Mouse (Mus musculus) embryonic facial prominence, embryonic 11.5 days (tissue): ENCODE data around the gene Tom1l1. TPM values are rescaled to one million over a fixed set of nuclear protein-coding genes. Genes with fewer than 3 reads are reported as not detected.

ENCODE experiments used
- ATAC-seq: fragments of 200-750 bp; cut with Nextera tagmentation; replicated peaks from 2 replicates; pipeline ENCODE4 v1.8.0; 2017; ENCODE audit warnings: low read depth; ENCODE audit not compliant: insufficient number of reproducible peaks, low FRiP score, low TSS enrichment
- DNase-seq: peaks from one replicate; pipeline ENCODE4 v3.0.0-alpha.2; 2015; ENCODE audit warnings: low spot score
- H3K27ac ChIP-seq: fragments of 300-500 bp; sonication (generic); replicated peaks from 2 replicates; pipeline ENCODE4 v1.5.1; 2014; ENCODE audit warnings: mild to moderate bottlenecking, low read depth, low read length, control low read depth
- H3K27me3 ChIP-seq: fragments of 300-500 bp; sonication (generic); 2 replicates; pipeline ENCODE4 v1.6.1; 2014; ENCODE audit warnings: mild to moderate bottlenecking, low read length, moderate library complexity, mixed read lengths; ENCODE audit not compliant: control insufficient read depth, insufficient read depth
- H3K36me3 ChIP-seq: fragments of 300-500 bp; sonication (generic); replicated peaks from 2 replicates; pipeline ENCODE4 v1.6.1; 2014; ENCODE audit warnings: low read depth, mild to moderate bottlenecking, low read length, moderate library complexity, mixed read lengths; ENCODE audit not compliant: control insufficient read depth, insufficient read depth
- H3K4me1 ChIP-seq: fragments of 300-500 bp; sonication (generic); 2 replicates; pipeline ENCODE4 v1.6.1; 2014; ENCODE audit warnings: low read length, mixed read lengths; ENCODE audit not compliant: control insufficient read depth, insufficient read depth
- H3K4me2 ChIP-seq: fragments of 300-500 bp; sonication (generic); 2 replicates; pipeline ENCODE4 v1.6.1; 2014; ENCODE audit warnings: low read depth, mild to moderate bottlenecking, control low read depth, low read length, moderate library complexity
- H3K4me3 ChIP-seq: fragments of 300-500 bp; sonication (generic); 2 replicates; pipeline ENCODE4 v1.5.1; 2014; ENCODE audit warnings: low read depth, low read length, control low read depth
- H3K9ac ChIP-seq: fragments of 300-500 bp; sonication (generic); replicated peaks from 2 replicates; pipeline ENCODE4 v1.6.1; 2014; ENCODE audit warnings: mild to moderate bottlenecking, control low read depth, low read length
- H3K9me3 ChIP-seq: fragments of 300-500 bp; sonication (generic); replicated peaks from 2 replicates; pipeline ENCODE4 v1.6.1; 2016; ENCODE audit warnings: mild to moderate bottlenecking, low read length, inconsistent platforms, mixed read lengths; ENCODE audit not compliant: control insufficient read depth
- WGBS: fragments of 180-500 bp; shearing (Covaris S2); extraction: QIAGEN DNeasy Blood & Tissue Kit; methylation state at CpG from one replicate; pipeline ENCODE4 v1.1.7; 2014; 5-methylcytosine and 5-hydroxymethylcytosine counted together
- polyA plus RNA-seq: library from polyadenylated mRNA; unstranded; fragments of >200 nt; fragmentation: Nextera tagmentation; extraction: Ambion mirVana; gene quantifications from 2 replicates; pipeline ENCODE4 v1.2.1, GENCODE M21; 2014

Gene Tom1l1
- polyA plus RNA-seq, 1 experiment from 2014 or later = 20.6 TPM

DNA sequence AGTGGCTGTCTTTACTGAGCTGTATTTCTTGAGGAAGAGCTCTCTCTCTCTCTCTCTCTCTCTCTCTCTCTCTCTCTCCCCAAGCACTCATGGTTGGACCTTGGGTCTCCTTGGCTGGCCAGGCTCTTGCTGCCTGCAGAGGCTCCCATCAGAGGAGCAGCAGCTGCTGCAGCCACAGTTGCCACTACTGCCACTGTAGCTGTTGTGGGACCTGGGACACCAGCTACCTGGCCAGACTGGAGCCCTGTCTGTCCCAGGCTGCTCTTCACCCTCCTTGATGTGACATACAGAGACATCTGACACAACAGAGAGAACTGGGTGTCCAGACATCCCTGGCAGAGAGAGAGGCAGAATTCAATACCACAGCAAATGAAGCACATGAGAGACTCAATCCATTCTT, 7.0 kb downstream of the Tom1l1 start:
- no peak overlapping the region for H3K9ac ChIP-seq
- no peaks in the 10 kb centered on the region for H3K36me3 ChIP-seq
- H3K4me3 ChIP-seq = no peak overlapping the region
- DNase-seq (no peak), ATAC-seq (no peak)
- H3K4me2 ChIP-seq = no peak overlapping the region
- H3K9me3 ChIP-seq = no peaks in the 10 kb centered on the region
- no peak overlapping the region for H3K27ac ChIP-seq
- H3K27me3 ChIP-seq = no peaks in the 10 kb centered on the region
- no peaks in the 10 kb centered on the region for H3K4me1 ChIP-seq

- 85% methylated on average over 5 of the region's 5 CpGs for WGBS
- H3K4me2 ChIP-seq = no peak overlapping the region
- H3K9ac ChIP-seq = no peak overlapping the region
- ATAC-seq (no peak), DNase-seq (no peak)
- H3K4me3 ChIP-seq = no peak overlapping the region
- H3K9me3 ChIP-seq = no peaks in the 10 kb centered on the region
- no peaks in the 10 kb centered on the region for H3K36me3 ChIP-seq
- no peaks in the 10 kb centered on the region for H3K27me3 ChIP-seq
- no peak overlapping the region for H3K27ac ChIP-seq
- no peaks in the 10 kb centered on the region for H3K4me1 ChIP-seq
Measured at GRCm38 (mm10) chr11:90678582-90678981, 9.6 kb downstream of the Tom1l1 start.

DNA sequence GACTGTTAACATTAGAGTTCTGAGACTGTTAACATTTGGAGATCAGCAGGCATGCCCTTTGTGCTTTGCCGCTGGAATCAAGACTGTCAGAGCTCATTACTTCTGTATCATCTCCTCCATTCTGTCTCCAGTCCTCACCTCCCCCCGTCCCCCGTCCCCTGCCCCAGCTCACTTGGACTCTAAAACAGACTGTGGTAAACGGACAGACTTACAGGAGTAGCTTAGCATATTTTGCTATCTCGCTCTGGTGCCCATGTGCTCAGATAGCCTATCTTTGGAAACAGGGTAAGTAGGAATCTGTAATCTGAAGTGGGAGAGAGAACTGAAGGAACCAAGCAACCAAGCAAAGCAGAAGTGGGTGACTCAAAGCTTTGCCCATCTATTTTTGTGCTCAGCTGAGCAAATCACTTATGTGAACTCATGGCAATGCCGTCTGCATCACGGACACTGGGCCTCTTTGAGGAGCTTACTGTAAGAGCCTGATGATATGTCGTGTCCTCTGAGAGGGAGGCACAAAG, 10.3 kb downstream of the Tom1l1 start:
- Histone ChIP-seq H3K9ac (no peak overlapping the region), H3K27me3 (no peaks in the 10 kb centered on the region), H3K4me1 (no peaks in the 10 kb centered on the region), H3K4me2 (no peak overlapping the region), H3K4me3 (no peak overlapping the region), H3K36me3 (no peaks in the 10 kb centered on the region), H3K9me3 (no peaks in the 10 kb centered on the region), H3K27ac (no peak overlapping the region)
- DNase-seq = no peak
- no peak for ATAC-seq
- 77% methylated on average over 8 of the region's 8 CpGs for WGBS

GRCm38 (mm10) chr11:90677027-90677426, 11.1 kb downstream of the Tom1l1 start:
- H3K27ac ChIP-seq = no peak overlapping the region
- no peaks in the 10 kb centered on the region for H3K4me1 ChIP-seq
- no peaks in the 10 kb centered on the region for H3K36me3 ChIP-seq
- H3K9ac ChIP-seq = no peak overlapping the region
- H3K9me3 ChIP-seq = no peaks in the 10 kb centered on the region
- H3K4me3 ChIP-seq = no peak overlapping the region
- WGBS = 90% methylated on average over 7 of the region's 7 CpGs
- ATAC-seq = no peak
- no peaks in the 10 kb centered on the region for H3K27me3 ChIP-seq
- no peak overlapping the region for H3K4me2 ChIP-seq
- no peak for DNase-seq

- DNase-seq = no peak
- Histone ChIP-seq H3K9me3 (no peaks in the 10 kb centered on the region), H3K4me2 (no peak overlapping the region), H3K4me1 (no peaks in the 10 kb centered on the region), H3K9ac (no peak overlapping the region), H3K27ac (no peak overlapping the region), H3K4me3 (no peak overlapping the region), H3K36me3 (no peaks in the 10 kb centered on the region), H3K27me3 (no peaks in the 10 kb centered on the region)
- 79% methylated on average over 5 of the region's 5 CpGs for WGBS
- ATAC-seq = no peak
Measured at GRCm38 (mm10) chr11:90675479-90676110, 12.6 kb downstream of the Tom1l1 start.

- no peak for DNase-seq
- Histone ChIP-seq H3K9ac (no peak overlapping the region), H3K36me3 (no peaks in the 10 kb centered on the region), H3K4me1 (no peaks in the 10 kb centered on the region; the same call in 1 of the 2 replicates), H3K27ac (no peak overlapping the region), H3K4me3 (no peak overlapping the region), H3K9me3 (no peaks in the 10 kb centered on the region), H3K27me3 (no peaks in the 10 kb centered on the region), H3K4me2 (no peak overlapping the region)
- 97% methylated on average over 6 of the region's 6 CpGs for WGBS
- ATAC-seq = no peak
Measured at GRCm38 (mm10) chr11:90667325-90667724, 20.8 kb downstream of the Tom1l1 start.

- H3K4me2 ChIP-seq = no peak overlapping the region
- no peak for ATAC-seq
- DNase-seq = no peak
- WGBS = 81% methylated on average over 4 of the region's 4 CpGs
- no peak overlapping the region for H3K4me3 ChIP-seq
- no peaks in the 10 kb centered on the region for H3K27me3 ChIP-seq
- no peak overlapping the region for H3K9ac ChIP-seq
- H3K36me3 ChIP-seq = no peaks in the 10 kb centered on the region
- no peaks in the 10 kb centered on the region; the same call in 1 of the 2 replicates for H3K4me1 ChIP-seq
- no peak overlapping the region for H3K27ac ChIP-seq
- no peaks in the 10 kb centered on the region for H3K9me3 ChIP-seq
Measured at GRCm38 (mm10) chr11:90666916-90667315, 21.2 kb downstream of the Tom1l1 start.

- Histone ChIP-seq H3K9me3 (no peaks in the 10 kb centered on the region), H3K4me2 (no peak overlapping the region), H3K4me3 (no peak overlapping the region), H3K36me3 (no peaks in the 10 kb centered on the region), H3K4me1 (no peaks in the 10 kb centered on the region; the same call in 1 of the 2 replicates), H3K27ac (no peak overlapping the region), H3K9ac (no peak overlapping the region), H3K27me3 (no peaks in the 10 kb centered on the region)
- WGBS = 63% methylated on average over 3 of the region's 3 CpGs
- DNase-seq = no peak
- ATAC-seq = no peak
Measured at GRCm38 (mm10) chr11:90666144-90666757, 21.9 kb downstream of the Tom1l1 start.
